Comparison of ENCODE assay signal across 21 mouse cellular contexts in the genomic region with DNA sequence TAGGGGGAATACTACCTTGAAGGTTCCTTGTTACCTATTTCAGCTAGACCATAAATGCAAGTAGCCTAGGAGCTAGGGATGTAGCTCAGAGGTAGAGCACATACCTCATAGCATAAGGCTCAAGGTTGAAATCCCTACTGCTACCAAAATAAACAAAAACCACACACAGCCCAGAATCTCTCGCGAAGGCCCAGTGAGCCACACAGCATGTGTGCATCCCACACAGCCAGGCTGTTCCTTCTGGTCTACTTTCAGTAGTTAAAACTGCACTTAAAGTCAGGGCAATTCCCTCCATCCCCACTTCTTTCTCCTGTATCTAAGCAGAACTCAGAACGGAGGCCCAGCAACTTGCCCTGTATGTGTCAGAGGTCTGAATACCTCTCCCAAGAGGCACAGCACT.
DNase-seq lines count a peak whose midpoint lies in the region; ATAC-seq lines count a peak whose summit lies in the region.
"Had no signal": no experiment of that assay in that cellular context is flagged by ENCODE, and none has a peak within 500 bp of the region (broad histone marks: within the 10 kb centered on the region; RNA-seq: fewer than 3 reads in every experiment).

No protein-coding gene starts in this region.

- intact Hi-C loops in left cerebral cortex, postnatal 25 days (cut with DNase I) = no loop called here

- ATAC-seq in hindbrain, embryonic 16.5 days = no peak
- ATAC-seq: inflammation-experienced regulatory T-cells, adult 6 months; liver, embryonic 12.5 days had no signal

- peaks cover 37% of the 10 kb centered on the region for H3K4me1 ChIP-seq in heart, embryonic 10.5 days
- H3K4me1 ChIP-seq in hindbrain, embryonic 16.5 days (ENCODE audit: control insufficient read depth, insufficient read depth, low read depth, low read length) = peaks cover 2% of the 10 kb centered on the region; the same call in 1 of the 2 replicates
- H3K4me1 ChIP-seq: neural tube, embryonic 12.5 days had no signal

- DNase-seq in heart, embryonic 10.5 days (ENCODE audit: low spot score) = no peak
- no peak for DNase-seq in heart, adult 18-20 months
- DNase-seq in layer of hippocampus, adult 11-12 months (ENCODE audit: low spot score) = peak; percentile 64
- no peak for DNase-seq in layer of hippocampus, postnatal 25 days (ENCODE audit: extremely low spot score in 1 of 2, low spot score in 1 of 2)
- peak; percentile 58 to 83 for DNase-seq in left cerebral cortex, postnatal 25 days (ENCODE audit: low spot score in 2 of 2)
- peak; percentile 21 for DNase-seq in right cerebral cortex, postnatal 14 days
- DNase-seq: adrenal gland, postnatal 14 days; cerebellum, adult 18-20 months; cerebellum, postnatal 36 days; gastrocnemius, postnatal 36 days; kidney, postnatal 4 days; lung, embryonic 14.5 days; lung, postnatal 4 days; thymus, adult 18-20 months had no signal

- H3K9ac ChIP-seq in hindbrain, embryonic 16.5 days (ENCODE audit: low read depth, low read length) = no peak overlapping the region
- H3K9ac ChIP-seq: liver, embryonic 12.5 days; lung, embryonic 14.5 days; neural tube, embryonic 12.5 days had no signal

- no peak overlapping the region for H3K4me2 ChIP-seq in hindbrain, embryonic 16.5 days (ENCODE audit: low read length)
- H3K4me2 ChIP-seq: liver, embryonic 12.5 days; lung, embryonic 14.5 days; midbrain, embryonic 11.5 days; neural tube, embryonic 12.5 days had no signal

- H3K4me3 ChIP-seq in heart, embryonic 10.5 days = no peak overlapping the region
- H3K4me3 ChIP-seq in hindbrain, embryonic 16.5 days (ENCODE audit: low read length) = no peak overlapping the region
- H3K4me3 ChIP-seq: embryonic facial prominence, embryonic 10.5 days; limb, embryonic 10.5 days; liver, embryonic 12.5 days; neural tube, embryonic 12.5 days had no signal

- no peaks in the 10 kb centered on the region for H3K9me3 ChIP-seq in heart, embryonic 10.5 days
- no peaks in the 10 kb centered on the region for H3K9me3 ChIP-seq in hindbrain, embryonic 16.5 days (ENCODE audit: control insufficient read depth, low read length)
- H3K9me3 ChIP-seq: embryonic facial prominence, embryonic 10.5 days; limb, embryonic 10.5 days; liver, embryonic 12.5 days; neural tube, embryonic 12.5 days had no signal

- no peaks in the 10 kb centered on the region for H3K36me3 ChIP-seq in heart, embryonic 10.5 days
- no peaks in the 10 kb centered on the region for H3K36me3 ChIP-seq in hindbrain, embryonic 16.5 days (ENCODE audit: control insufficient read depth, insufficient read depth, low read length)
- H3K36me3 ChIP-seq: embryonic facial prominence, embryonic 10.5 days; limb, embryonic 10.5 days; liver, embryonic 12.5 days; neural tube, embryonic 12.5 days had no signal

- 53% methylated on average over 3 of the region's 3 CpGs for WGBS in heart, embryonic 10.5 days
- WGBS in hindbrain, embryonic 16.5 days = 75% methylated on average over 3 of the region's 3 CpGs

- H3K27ac ChIP-seq in heart, embryonic 10.5 days = peak overlapping the region; percentile 47; the same call in 1 of the 2 replicates
- H3K27ac ChIP-seq in hindbrain, embryonic 16.5 days (ENCODE audit: low read depth, low read length) = no peak overlapping the region
- H3K27ac ChIP-seq: embryonic facial prominence, embryonic 10.5 days; limb, embryonic 10.5 days; liver, embryonic 12.5 days; neural tube, embryonic 12.5 days had no signal

- H3K27me3 ChIP-seq in heart, embryonic 10.5 days (ENCODE audit: insufficient read depth, poor library complexity, severe bottlenecking) = no peaks in the 10 kb centered on the region
- H3K27me3 ChIP-seq in hindbrain, embryonic 16.5 days (replicated peaks; ENCODE audit: control insufficient read depth, insufficient read depth, low read length) = no peaks in the 10 kb centered on the region
- H3K27me3 ChIP-seq: neural tube, embryonic 12.5 days had no signal

Comparison
In these comparisons a context has a peak if more than half of its experiments do, and no peak if none do; other contexts are left out.
1. DNase-seq: peak in layer of hippocampus, adult 11-12 months (single experiment), left cerebral cortex, postnatal 25 days (2 of 2) and right cerebral cortex, postnatal 14 days (single experiment); none in heart, embryonic 10.5 days (single experiment), heart, adult 18-20 months (0 of 2) and layer of hippocampus, postnatal 25 days (0 of 2).